Mouse (Mus musculus): ENCODE results near the gene Lipt2.

Gene Lipt2

DNA sequence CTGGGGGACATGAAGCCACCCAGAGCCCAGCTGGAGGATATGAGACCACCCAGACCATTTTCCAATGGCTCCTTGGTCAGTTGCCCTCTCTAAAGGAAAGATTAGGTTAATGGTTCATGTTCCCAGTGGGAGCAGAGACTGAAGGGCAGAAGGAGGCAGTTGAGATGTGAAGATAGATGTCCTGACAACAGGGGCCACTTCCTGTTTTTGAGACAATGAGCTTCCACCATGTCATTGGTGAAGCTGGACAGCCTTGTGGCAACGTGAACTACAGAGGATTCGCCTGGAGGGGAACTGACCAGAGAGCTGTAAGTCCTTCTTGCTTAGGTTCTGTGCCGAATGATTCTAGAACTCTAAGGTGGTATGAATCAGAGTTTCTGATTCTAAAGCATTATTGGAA is 17.2 kb downstream of the Lipt2 start, which contains the start of gene Kcne3:
Gene Kcne3 (plus strand): TSS at position 234 of the 400 bp plus-strand sequence.
- DNase-seq (ENCODE audit: low read depth) = no peak

DNA sequence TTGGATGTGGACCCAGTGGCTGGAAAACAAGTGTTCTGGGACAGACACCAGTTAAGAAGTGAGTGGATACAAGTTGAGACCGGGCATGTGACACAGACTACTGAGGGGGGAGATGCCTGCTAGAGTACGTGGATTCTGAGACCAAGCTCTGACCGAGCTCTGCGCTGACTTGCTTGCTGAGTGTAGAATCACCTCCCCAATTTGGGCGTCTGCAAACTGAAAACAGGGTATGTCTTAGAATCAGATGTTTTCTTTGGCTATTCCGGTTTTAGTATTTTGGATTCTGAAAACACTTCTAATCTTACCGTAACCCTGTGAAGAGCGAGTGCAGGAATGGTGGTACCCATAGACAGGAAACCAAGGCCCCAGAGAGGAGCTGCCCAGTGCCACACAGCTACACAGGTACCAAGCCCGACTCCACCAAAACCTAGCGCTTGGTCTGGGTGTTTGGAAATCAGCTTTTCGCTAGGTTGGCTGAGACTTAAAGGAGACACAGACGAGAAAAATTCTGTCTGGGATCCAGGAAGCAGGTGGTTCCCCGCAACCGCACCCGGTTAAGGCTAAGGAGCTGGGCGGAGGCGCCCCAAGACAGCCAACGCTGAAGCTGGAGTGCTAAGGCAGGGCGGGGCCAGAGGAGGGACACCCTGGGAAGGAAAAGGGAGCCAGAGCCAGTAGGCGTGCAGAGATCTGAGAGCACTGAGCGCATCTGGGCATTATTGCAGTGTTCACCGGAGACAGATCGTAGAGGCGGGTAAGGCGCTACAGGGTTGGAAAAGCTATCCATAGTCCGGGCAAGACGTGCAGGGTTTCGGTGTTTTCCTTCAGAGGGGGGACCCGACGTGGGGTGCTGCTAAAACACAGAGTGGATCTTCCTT is 19.2 kb downstream of the Lipt2 start:
- DNase-seq (ENCODE audit: low read depth) = peak; percentile 54

DNA sequence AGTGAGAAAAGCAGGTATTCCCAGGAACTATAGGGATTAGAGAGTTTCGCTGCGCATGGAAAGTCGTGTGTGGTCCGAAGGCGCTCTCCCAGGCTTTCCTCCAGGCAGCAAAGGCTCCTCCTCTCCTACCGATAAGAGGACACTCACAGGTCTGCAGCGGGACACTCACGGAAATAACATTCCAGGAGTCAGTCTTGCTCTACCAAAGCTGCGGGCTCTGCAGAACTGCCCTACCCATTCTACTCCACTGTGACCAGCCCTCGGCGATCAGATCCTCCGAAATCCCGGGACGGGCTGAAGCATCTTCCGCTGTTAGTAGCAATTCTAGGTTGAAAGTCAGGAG is 19.8 kb downstream of the Lipt2 start:
- peak; percentile 7 for DNase-seq (ENCODE audit: low read depth)

DNA sequence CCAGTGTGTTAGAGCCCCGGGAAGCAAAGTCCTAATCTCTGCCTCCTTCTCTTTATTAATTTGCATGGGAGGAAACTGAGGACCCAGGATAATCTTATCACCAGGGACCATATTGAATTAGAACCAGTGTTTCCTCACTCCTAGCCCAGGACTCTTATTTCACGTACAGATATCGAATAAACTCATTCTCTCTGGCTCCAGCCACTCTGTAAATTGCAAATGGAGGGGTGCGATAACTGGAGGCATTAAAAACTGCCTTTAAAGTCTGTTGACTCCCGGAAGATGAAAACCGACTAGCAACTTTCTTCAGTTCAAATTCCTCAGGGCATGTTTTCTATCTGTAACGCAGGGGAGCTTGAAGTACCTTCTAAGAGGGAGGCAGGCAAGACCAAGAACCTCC is 20.3 kb downstream of the Lipt2 start:
- DNase-seq (ENCODE audit: low read depth) = peak; percentile 81

DNA sequence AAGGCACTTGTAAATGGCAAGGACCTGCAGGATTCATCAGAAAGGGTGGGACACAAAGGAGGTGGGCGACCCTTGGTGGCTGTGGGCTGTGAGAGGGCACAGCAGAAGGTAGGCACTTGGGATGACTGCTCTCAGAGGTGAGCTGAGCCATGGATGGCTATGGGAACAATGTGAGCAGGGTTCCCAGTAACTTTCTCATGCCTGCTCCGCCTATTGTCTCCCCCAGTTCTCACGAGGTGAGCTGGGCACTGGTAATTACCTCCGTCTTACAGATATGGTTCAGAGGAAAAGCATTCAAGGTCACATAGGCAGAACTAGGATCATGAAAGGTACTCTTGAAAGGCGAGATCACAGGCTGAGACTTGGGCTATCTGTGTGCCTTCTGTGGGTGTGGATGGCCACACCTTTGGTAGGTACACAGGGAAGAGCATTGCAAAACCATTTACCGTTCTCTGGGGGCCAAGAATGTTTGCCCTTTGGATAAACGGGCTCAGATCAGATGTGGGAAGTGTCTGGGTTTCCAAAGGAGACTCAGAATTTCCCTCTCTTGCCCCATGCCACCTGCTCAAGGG is 20.8 kb downstream of the Lipt2 start:
- DNase-seq (ENCODE audit: low read depth) = peak; percentile 16

DNA sequence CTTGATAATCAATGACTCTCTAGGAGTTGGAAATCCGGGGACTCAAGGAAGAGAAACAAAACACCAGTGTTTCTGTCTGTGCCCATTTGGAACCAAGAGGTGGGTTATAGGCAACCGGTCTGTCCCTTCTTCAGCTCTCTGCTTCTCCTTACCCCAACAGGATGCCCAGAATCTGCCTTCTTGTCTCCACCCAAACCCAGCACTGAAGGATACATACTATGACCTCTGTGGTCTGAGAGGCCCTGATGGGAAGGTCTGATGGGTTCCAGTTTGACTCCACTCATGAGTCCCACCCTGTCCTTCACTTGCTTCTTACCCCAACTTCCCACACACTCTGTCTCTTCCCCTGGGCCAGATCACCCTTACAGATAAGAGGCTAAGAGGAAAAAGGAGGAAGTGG is 22.1 kb downstream of the Lipt2 start:
- no peak for DNase-seq (ENCODE audit: low read depth)

DNA sequence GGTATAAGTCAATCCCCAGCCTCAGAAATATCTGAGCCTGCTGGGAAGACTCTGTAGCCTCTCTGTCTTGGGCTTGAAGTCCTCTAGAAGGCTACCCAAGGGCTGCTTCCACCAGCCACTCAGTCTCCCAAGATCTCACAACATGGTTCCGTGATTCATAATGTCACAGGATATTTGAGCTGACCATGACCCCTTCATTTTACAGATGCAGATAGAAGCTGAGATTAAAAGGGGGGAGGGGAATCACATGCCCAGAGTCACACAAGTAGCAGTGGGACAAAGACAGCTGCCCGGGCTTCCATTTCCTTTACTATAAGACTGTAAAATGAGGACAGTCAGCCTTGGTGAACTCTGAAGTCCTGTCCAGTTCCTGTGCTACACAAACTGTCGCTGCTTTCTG is 22.5 kb downstream of the Lipt2 start:
- DNase-seq (ENCODE audit: low read depth) = no peak

DNA sequence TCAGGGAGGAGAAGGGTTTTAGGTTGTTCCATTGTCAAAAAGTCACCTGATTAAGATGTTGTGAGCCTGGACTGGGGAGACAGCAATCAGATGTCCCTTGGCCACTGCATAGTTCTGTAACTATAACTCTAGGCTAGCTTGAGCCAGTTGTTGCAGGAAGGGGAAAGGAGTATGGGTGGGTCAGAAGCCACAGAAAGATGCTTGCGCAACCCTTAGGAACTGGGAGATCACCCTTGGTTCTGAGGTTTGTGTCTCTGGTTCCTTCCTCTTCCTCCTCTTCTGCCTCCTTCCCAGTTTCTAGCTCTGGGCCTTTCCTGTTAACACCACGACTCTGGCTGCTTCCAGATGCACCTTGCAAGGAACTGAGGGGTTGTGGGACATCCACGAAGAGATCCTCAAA is 23.3 kb downstream of the Lipt2 start:
- DNase-seq (ENCODE audit: low read depth) = no peak

DNA sequence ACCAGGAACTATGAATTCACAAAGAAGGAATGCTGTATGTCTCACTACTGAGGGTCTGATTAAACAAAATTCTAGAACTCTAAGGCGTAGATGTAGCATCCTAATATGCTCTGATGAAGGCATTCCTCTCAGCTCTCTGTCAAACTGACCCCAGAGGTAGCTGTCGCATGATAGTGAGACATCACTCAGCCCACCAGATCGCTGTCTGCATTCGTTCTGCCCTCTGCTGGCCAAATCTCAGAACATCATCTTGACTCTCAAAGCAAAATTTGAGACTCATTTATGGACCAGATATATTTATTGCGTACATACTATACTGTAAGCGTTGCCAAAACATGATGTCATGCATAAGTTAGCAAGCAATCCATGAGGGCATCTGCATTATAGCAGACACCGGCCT is 28.5 kb downstream of the Lipt2 start:
- peak; percentile 38 for DNase-seq (ENCODE audit: low read depth)

DNA sequence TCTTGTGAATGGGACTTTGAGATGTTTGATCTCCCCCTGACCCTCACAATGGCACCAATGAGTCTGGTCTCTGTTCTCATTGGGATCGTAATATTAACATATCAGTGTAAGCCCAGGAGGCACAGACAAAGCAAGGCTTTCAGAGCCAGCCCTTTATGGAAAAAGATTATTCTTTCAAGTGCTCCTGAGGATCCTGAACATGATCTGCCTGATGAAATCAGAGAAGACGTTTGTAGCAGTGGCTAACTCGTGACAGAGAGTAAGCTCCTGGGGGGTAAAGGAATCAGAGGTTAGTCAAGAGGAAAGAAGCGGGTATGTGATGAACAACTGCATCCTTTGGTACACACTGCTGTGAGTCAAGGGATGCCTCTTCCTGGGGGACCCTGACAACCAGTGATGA is 31.1 kb downstream of the Lipt2 start:
- no peak for DNase-seq (ENCODE audit: low read depth)

DNA sequence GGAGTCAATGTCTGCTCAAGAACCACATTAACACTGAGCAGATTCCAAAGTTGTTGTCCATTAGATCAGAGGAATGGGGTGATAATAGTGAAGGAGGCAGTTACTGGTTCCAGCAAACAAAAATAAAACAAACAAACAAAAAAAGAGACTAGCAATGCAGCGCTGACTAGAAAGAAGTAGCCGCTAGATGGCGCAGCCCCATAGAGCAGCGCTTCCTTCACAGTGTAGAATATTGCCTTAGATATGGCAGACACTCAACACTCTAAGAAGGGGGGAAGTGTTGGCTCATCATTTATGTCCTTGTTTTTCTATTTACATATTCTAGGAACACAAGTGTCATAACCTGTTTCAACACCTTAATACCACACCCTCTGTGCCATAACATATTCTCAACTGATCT is 31.7 kb downstream of the Lipt2 start:
- peak; percentile 60 for DNase-seq (ENCODE audit: low read depth)

DNA sequence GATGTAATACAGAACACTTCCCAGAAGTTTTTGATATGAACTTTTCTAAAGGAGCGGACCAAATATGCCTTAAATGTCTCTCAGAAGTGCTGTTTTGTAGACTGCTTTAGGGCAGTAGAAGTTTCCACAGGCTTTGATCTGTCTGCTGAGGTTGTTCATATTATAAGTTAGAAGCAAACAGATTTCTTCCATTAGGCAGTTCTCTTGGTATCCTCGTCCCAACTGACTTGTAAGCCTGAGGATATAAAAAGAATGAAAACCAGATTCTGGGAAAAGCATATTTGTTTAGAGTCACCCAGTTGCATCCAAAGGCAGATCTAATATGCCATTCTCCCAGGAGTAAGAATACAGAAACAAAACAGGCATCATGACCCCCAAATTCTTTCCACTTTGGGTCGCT is 42.1 kb downstream of the Lipt2 start:
- no peak for DNase-seq (ENCODE audit: low read depth)

DNA sequence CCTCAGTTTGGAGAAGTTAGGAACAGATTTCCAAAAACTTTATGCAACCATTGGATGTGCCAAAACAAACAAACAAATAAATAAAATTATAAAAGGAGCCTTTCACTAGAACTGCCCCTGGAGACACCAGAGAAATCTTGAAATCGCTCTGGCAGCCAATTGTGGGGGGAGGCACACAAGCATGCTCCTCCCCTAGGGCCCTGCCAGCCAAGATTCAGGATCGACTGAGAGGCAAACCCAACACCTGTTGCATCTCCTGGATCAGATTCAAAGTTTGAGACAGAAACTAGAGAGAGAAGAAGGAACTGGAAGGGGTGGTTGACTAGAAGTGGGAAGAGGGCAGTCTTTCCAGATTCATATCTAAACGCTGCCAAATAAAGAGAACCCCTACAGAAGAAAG is 44.5 kb downstream of the Lipt2 start:
- no peak for DNase-seq (ENCODE audit: low read depth)

DNA sequence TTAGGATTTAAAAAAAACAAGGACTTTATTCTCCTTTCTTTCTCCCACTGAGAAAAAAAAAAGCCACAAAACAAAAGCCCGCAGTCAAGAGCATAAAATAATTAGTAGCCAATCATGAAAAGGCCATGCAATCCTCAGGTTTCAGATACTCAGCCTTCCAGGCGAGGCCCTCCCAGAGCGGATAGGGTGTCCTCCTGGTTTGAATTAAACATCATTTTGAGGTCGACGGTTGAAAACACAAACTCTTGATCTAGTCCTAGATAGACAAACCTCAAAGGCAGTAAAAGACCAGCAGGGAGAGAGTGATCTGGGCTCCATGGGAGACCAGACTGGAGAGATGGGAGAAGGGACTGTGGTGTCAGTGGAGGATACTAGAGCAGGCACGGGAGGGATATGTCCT is 45.8 kb downstream of the Lipt2 start:
- no peak for DNase-seq (ENCODE audit: low read depth)

DNA sequence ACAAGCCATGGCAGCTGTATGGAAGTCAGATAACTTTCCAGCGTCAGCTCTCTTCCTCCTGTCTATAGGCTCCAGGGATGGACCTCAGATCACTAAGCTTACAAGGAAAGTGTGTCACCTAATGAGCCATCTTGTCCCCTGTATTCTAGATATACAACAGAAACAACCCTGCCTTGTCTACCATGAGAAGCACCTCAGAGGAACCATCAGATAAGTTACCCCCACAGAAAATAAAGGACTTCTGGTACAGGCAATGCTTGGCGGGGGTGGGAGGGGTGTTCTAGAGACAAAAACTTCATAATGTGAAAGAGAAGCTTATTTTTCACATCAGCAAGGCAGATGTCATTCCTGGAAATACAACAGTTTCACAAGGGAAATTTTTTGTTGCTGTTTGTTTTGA is 47.1 kb downstream of the Lipt2 start:
- DNase-seq (ENCODE audit: low read depth) = no peak

DNA sequence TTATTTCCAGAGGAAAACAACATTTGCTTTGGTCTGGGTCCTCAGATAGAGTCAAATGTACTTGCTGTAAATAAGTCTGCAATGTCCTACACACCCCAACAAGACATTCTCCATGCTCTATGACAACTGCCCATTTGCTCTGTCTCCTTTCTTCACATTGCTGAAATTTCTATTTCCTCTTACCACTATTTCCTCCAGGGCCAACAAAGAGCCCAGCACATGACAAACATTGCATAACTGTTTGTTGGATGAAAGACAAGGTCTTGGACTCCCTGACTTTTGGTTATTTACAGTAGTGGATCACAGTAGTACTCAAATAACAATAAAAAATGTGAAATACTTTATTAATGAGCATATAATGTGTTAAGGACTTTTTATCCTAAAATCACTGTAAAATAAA is 48.8 kb downstream of the Lipt2 start:
- DNase-seq (ENCODE audit: low read depth) = no peak

Measured in c-Kit-positive CD71-positive TER-119-negative erythroid progenitor cells, embryonic 14.5 days (primary cell).